In the genomic region with DNA sequence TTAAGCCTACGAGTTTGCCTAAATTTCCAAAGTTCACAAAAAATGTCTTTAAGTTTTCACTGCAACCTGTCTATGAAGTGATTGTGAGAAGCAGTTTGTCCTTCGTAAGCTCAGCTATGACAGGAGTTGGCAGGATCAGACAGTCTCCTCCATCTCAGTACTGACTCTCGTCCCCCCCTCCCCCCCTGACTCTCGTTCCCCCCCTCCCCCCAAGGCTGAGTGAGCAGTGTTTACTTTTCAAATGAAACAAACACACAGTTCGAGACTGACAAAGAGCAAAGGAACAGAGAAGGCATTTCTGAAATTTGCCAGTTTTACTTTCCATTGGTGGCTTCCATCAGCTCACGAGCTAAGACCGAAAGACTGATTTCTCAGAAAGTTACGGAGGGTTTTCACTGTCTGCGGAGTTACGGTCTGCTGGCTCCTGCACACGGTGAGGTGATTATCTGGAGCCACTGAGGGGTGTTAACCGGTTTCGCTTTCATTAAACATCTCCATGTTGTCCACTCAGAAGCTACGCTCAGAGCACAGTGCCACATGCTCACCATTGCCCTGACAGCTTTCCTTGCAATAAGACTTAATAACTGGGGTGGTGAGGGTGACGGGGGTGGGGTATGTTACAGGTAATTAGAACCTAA, we compare ENCODE assay signal across 9 mouse cellular contexts.
DNase-seq lines count a peak whose midpoint lies in the region; ATAC-seq lines count a peak whose summit lies in the region.
"Had no signal": no experiment of that assay in that cellular context is flagged by ENCODE, and none has a peak within 500 bp of the region (broad histone marks: within the 10 kb centered on the region; RNA-seq: fewer than 3 reads in every experiment).

No protein-coding gene starts in this region.

- peak overlapping the region; percentile 51 for H3K4me2 ChIP-seq in heart, embryonic 14.5 days (ENCODE audit: low read length)
- peak overlapping the region; percentile 31 for H3K4me2 ChIP-seq in midbrain, embryonic 16.5 days (ENCODE audit: low read length)
- H3K4me2 ChIP-seq: limb, embryonic 15.5 days had no signal

- peaks cover 17% of the 10 kb centered on the region for H3K36me3 ChIP-seq in heart, embryonic 14.5 days (ENCODE audit: control insufficient read depth, insufficient read depth, low read length)
- no peaks in the 10 kb centered on the region for H3K36me3 ChIP-seq in midbrain, embryonic 16.5 days (ENCODE audit: control insufficient read depth, insufficient read depth, low read length)

- H3K4me1 ChIP-seq in heart, embryonic 14.5 days (ENCODE audit: control insufficient read depth in 2 of 2, insufficient read depth in 2 of 2, low read length in 2 of 2): peaks cover 12 to 25% of the 10 kb centered on the region in 2 experiments; a peak in 3 of 4 replicates
- peaks cover 31% of the 10 kb centered on the region for H3K4me1 ChIP-seq in midbrain, embryonic 16.5 days (ENCODE audit: control insufficient read depth, insufficient read depth, low read length)

- WGBS in heart, embryonic 14.5 days: 45% methylated on average over 15 of the region's 15 CpGs
- WGBS in midbrain, embryonic 16.5 days: 12% methylated on average over 15 of the region's 15 CpGs

- intact Hi-C loops in heart, postnatal 36 days (cut with DNase I): loop anchor here (5.0 kb wide), 3 partner anchors 36 to 651 kb away; no protein-coding TSS in a partner anchor
- intact Hi-C loops in gastrocnemius, postnatal 14 days (cut with DNase I; ENCODE audit: low total_unique reads): loop anchor here (10.0 kb wide), 2 partner anchors 104 to 604 kb away; no protein-coding TSS in a partner anchor

- H3K27ac ChIP-seq in heart, embryonic 14.5 days (replicated peaks in 1 of 2; ENCODE audit: control insufficient read depth in 1 of 2, insufficient read depth in 1 of 2, low read depth in 2 of 2, low read length in 2 of 2): no peak overlapping the region
- H3K27ac ChIP-seq in midbrain, embryonic 16.5 days (ENCODE audit: low read length): no peak overlapping the region
- H3K27ac ChIP-seq: limb, embryonic 15.5 days had no signal

- no peaks in the 10 kb centered on the region for H3K27me3 ChIP-seq in heart, embryonic 14.5 days (ENCODE audit: control insufficient read depth, insufficient read depth, low read length)
- peaks cover 9% of the 10 kb centered on the region for H3K27me3 ChIP-seq in midbrain, embryonic 16.5 days (ENCODE audit: control insufficient read depth, insufficient read depth, low read depth, low read length)
- H3K27me3 ChIP-seq: limb, embryonic 15.5 days had no signal

- no peak for DNase-seq in heart, postnatal 36 days
- DNase-seq in layer of hippocampus, postnatal 14 days (ENCODE audit: low spot score in 2 of 2): no peak
- DNase-seq in gastrocnemius, postnatal 4 days (ENCODE audit: low spot score in 2 of 2): no peak
- no peak for DNase-seq in gastrocnemius, postnatal 14 days

- peak overlapping the region; percentile 15 to 18; a peak in 1 of 4 replicates for H3K4me3 ChIP-seq in heart, embryonic 14.5 days (ENCODE audit: control insufficient read depth in 1 of 2, insufficient read depth in 1 of 2, low read depth in 1 of 2, low read length in 2 of 2)
- peak overlapping the region; percentile 3; the same call in 1 of the 2 replicates for H3K4me3 ChIP-seq in midbrain, embryonic 16.5 days (ENCODE audit: low read depth, low read length)
- H3K4me3 ChIP-seq: limb, embryonic 15.5 days had no signal

- no peak overlapping the region for H3K9ac ChIP-seq in heart, embryonic 14.5 days (ENCODE audit: low read length)
- H3K9ac ChIP-seq in midbrain, embryonic 16.5 days (ENCODE audit: low read depth, low read length): no peak overlapping the region
- H3K9ac ChIP-seq: limb, embryonic 15.5 days had no signal

- no peaks in the 10 kb centered on the region for H3K9me3 ChIP-seq in heart, embryonic 14.5 days (ENCODE audit: control insufficient read depth, low read length)
- H3K9me3 ChIP-seq in midbrain, embryonic 16.5 days (replicated peaks; ENCODE audit: control insufficient read depth, low read length, poor library complexity, severe bottlenecking): no peaks in the 10 kb centered on the region
- H3K9me3 ChIP-seq: limb, embryonic 15.5 days had no signal

- ATAC-seq in heart, embryonic 14.5 days (ENCODE audit: insufficient number of reproducible peaks, insufficient read depth, low FRiP score, low read depth): no peak
- peak; percentile 29 for ATAC-seq in activated CD4-positive, CD25-positive, alpha-beta regulatory T cell, adult 4 months
- ATAC-seq in inflammation-experienced regulatory T-cells, adult 6 months: peak; percentile 67
- ATAC-seq in midbrain, embryonic 16.5 days: no peak

Comparison
In these comparisons a context has a peak if more than half of its experiments do, and no peak if none do; other contexts are left out.
1. ATAC-seq: peak in activated CD4-positive, CD25-positive, alpha-beta regulatory T cell, adult 4 months (single experiment) and inflammation-experienced regulatory T-cells, adult 6 months (single experiment); none in heart, embryonic 14.5 days (single experiment) and midbrain, embryonic 16.5 days (single experiment).